Comparison of ENCODE assay signal across 8 mouse cellular contexts in the genomic region with DNA sequence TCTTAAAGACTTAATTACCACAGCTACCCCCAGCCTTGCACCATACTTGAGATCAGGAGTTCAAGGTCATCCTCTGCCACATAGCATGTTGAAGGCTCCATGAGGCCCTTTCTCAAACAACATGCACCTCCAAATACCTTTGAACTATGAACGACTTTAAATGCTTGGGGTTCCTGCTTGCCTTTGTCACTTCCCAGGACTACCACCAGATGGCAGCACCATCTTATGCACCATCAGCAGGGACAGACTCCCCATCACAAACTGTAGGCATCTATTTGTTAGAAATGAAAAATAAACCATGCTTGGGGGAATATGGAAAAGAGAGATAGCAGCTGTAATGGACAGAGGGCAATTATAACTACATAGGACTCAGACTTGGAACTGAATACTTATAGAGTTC. TPM values are rescaled to one million over a fixed set of nuclear protein-coding genes. Genes with fewer than 3 reads are reported as not detected.
A peak's percentile ranks its signal among the peaks of the same experiment; 100 is the strongest.
DNase-seq lines count a peak whose midpoint lies in the region.

No protein-coding gene starts in this region.

- DNase-seq in gastrocnemius, adult 18-20 months (ENCODE audit: low spot score), result peak; percentile 52
- DNase-seq in gastrocnemius, postnatal 25 days, result no peak
- peak; percentile 72 for DNase-seq in R1 (ENCODE audit: low read depth, low spot score)
- DNase-seq in cerebellum, postnatal 10 days, result peak; percentile 81 to 86
- peak; percentile 63 for DNase-seq in gastrocnemius, postnatal 10 days
- DNase-seq in layer of hippocampus, adult 9-11 months, result peak; percentile 57
- peak; percentile 33 to 67 for DNase-seq in lung, postnatal 4 days
- peak; percentile 35 to 66 for DNase-seq in spleen, postnatal 10 days (ENCODE audit: low spot score in 2 of 2)

RNA-seq across cellular contexts. Expression of a gene that starts 51.9 kb away (rescaled TPM):
- under 1 TPM; 0.27 to 0.31 TPM for total RNA-seq in gastrocnemius, adult 18-20 months (2021)
- under 1 TPM; 0.67 to 0.95 TPM for total RNA-seq in gastrocnemius, postnatal 25 days (2021)
- total RNA-seq in gastrocnemius, postnatal 10 days (2021), result 1 to 10 TPM; 3.2 to 3.8 TPM
